Mouse (Mus musculus) retina, embryonic 14.5 days (tissue): Measurements from ENCODE around the gene Atp7b.

Experiments used
- DNase-seq: peaks from one replicate; pipeline ENCODE4 v3.0.0-alpha.2; 2015; ENCODE audit warnings: low spot score

Atp7b gene

GRCm38 (mm10) chr8:22025241-22025640 lies 34.9 kb downstream of the Atp7b start:
- DNase-seq: no peak

GRCm38 (mm10) chr8:22022244-22022643 lies 37.9 kb downstream of the Atp7b start:
- peak; percentile 36 for DNase-seq

- DNase-seq: no peak
These were observed 40.6 kb downstream of the Atp7b start for GRCm38 (mm10) chr8:22019498-22019897.

GRCm38 (mm10) chr8:22017731-22018130 lies 42.4 kb downstream of the Atp7b start:
- no peak for DNase-seq

- DNase-seq: peak; percentile 55
These were observed 46.9 kb downstream of the Atp7b start for GRCm38 (mm10) chr8:22013034-22013707.

GRCm38 (mm10) chr8:22009403-22009802 lies 50.7 kb downstream of the Atp7b start:
- DNase-seq: no peak

- no peak for DNase-seq
These were observed 53.7 kb downstream of the Atp7b start for GRCm38 (mm10) chr8:22006423-22006822.

GRCm38 (mm10) chr8:22004750-22005522 lies 55.2 kb downstream of the Atp7b start:
- no peak for DNase-seq

GRCm38 (mm10) chr8:21995181-21995580 lies 64.9 kb downstream of the Atp7b start:
- peak; percentile 43 for DNase-seq

- peak; percentile 75 for DNase-seq
These were observed 67.9 kb downstream of the Atp7b start for GRCm38 (mm10) chr8:21992184-21992583.

- DNase-seq: peak; percentile 63
These were observed 78.3 kb downstream of the Atp7b start for GRCm38 (mm10) chr8:21981664-21982337.

GRCm38 (mm10) chr8:21978193-21978592 lies 81.9 kb downstream of the Atp7b start:
- no peak for DNase-seq

GRCm38 (mm10) chr8:21969475-21969874 lies 90.6 kb downstream of the Atp7b start, which contains the start of gene Ccdc70:
Ccdc70 (plus strand) TSS chr8:21969775.
- DNase-seq: no peak

GRCm38 (mm10) chr8:21966646-21967045 lies 93.5 kb downstream of the Atp7b start:
- DNase-seq: no peak

GRCm38 (mm10) chr8:21958414-21958813 lies 101.7 kb downstream of the Atp7b start, which contains the start of gene Fam90a1a:
Fam90a1a (plus strand) TSS chr8:21958714.
- no peak for DNase-seq

- no peak for DNase-seq
These were observed 103.8 kb downstream of the Atp7b start for GRCm38 (mm10) chr8:21956336-21956735.

- DNase-seq: peak; percentile 82
These were observed 104.8 kb downstream of the Atp7b start for GRCm38 (mm10) chr8:21955321-21955720.

GRCm38 (mm10) chr8:21947311-21948017 lies 112.6 kb downstream of the Atp7b start:
- DNase-seq: peak; percentile 68

GRCm38 (mm10) chr8:21946462-21946861 lies 113.6 kb downstream of the Atp7b start, which contains the start of gene Defb13:
Defb13 (plus strand) TSS chr8:21946762.
- peak; percentile 13 for DNase-seq
